Mouse (Mus musculus): ENCODE results near the gene Ifitm6.
"Not testable (repeated sequence)": the region's sequence is repeated elsewhere in the genome, so short reads cannot be mapped to it uniquely, and the experiment has no call there.

The Ifitm6 gene

GRCm38 (mm10) chr7:141008938-141009660, 8.6 kb downstream of the Ifitm6 start:
- DNase-seq (ENCODE audit: low read depth, low spot score) = no peak

DNA sequence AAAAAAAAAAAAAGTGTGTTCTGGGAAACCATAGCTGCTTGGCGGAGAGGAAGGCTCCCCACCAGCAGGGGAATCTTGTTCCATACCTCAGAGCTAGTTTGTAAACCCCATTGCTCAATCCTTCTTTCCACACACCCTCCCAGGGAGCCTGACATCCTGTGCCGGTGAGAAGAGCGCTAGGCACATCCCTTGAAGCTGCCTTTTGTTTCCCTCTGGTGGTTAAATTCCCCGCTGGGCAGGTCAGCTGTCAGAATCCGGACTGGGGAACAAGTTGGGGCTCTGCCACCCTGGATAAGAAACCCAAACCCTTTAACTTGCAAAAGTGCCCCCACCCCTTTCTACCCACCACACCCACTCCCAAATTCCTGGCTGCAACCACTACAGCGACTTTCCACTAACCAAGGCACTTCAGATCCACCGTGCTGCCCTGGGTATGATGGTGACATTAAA, 9.4 kb downstream of the Ifitm6 start:
- no peak for DNase-seq (ENCODE audit: low read depth, low spot score)

DNA sequence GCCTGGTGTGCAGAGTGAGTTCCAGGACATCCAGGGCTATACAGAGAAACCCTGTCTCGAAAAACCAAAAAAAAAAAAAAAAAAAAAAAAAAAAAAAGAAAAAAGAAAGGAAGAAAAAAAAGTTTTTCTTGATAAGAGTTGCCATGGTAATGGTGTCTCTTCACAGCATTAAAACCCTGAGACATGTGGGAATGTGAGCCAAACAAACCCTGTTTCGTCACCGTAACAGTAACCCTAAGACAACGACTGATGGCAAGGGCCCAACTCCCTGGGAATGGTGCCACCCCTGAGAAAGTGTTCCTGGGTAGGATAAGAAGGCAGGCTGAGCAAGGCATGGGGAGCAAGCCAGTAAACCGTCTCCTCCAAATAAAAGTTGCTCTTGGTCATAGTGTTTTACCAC, 10.8 kb downstream of the Ifitm6 start:
- DNase-seq (ENCODE audit: low read depth, low spot score) = no peak

DNA sequence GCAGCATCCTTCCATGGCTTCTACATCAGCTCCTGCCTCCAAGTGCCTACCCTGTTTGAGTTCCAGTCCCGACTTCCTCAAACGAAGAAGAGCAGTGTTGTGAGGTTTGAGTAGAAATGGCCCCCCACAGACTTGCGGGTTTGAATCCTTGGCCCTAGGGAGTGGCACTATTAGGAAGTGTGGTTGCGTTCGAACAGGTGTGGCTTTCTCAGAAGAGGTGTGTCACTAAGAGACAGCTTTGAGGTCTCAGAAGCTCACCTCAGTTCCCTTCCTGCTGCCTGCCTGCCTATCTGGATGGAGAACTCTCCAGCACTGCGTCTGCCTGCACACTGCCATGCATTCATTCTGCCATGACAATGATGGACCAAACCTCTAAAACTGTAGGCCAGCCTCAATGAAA, 11.3 kb downstream of the Ifitm6 start:
- no peak for DNase-seq (ENCODE audit: low read depth, low spot score)

DNA sequence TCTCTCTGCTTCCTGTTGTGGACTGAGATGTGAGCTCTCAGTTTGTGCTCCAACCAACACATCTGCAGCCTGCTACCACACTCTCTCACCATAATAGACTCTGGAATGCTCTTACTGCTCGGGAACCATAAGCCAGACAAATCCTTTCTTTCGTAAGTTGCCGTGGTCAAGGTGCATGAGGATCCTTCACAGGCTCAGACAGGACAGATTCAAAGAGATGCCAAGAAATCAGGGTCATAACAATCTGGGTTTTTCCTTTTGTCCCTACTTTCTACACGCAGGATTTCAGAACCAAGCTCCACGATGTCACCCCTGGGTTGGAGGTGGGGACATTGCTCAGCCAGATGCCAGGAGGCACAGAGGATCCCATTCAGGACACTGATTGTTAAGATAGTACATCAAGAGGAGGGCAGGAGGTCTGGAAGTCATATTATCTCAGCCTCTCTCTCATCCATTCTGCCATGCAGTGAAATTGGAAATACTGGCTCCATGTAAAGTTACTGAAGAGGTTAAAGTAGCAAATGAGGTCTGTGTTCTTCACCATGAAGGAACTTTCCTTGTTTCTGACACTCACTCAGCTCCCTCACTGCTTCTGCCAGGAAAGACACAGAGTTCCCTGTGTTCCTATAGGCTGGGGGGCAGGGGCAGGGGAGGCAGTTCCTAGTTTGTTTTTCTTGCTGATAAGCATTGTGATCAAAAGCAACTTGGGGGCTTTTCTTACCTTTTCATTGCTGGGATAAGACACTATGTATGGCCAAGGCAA, 14.3 kb downstream of the Ifitm6 start:
- no peak for DNase-seq (ENCODE audit: low read depth, low spot score)

DNA sequence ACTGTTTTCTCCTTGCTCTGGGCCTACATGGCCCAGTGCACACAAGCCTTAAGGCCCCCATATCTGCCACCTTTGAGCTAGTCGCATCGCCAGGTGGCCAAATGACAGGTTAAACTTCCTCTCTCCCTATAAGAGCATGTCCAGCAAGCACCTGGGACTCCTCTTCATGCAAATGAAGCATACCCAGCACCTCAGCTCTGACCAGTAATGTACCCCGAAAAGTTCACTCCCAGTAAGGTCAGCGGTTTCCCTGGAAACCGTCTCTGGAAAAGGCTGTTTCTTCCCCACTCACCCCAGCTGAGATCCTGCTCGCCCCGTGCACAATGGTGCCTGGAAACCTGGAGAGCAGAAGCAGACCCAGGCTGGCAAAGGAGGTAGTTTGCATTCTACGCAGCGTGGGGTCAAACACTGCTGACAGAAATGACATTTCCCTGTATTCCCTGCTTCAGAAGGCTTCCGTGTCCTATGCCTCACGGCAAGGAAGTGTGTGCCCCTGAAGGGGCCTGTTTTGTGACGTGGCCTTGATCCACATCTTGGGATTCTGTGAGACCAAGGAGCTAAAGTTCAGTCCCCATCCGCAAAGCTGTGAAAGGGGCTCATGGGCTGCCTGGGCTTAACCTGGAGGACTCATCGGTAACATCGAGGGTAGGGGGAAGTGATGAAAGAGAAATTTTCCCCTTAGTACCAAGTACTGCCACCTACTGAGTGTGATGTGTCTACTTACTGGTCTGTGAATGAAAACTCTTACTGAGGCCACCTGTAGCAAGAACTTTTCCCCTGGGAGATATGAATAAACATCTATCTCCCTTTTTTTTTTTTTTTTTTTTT, 16.6 kb downstream of the Ifitm6 start:
- no peak for DNase-seq (ENCODE audit: low read depth, low spot score)

DNA sequence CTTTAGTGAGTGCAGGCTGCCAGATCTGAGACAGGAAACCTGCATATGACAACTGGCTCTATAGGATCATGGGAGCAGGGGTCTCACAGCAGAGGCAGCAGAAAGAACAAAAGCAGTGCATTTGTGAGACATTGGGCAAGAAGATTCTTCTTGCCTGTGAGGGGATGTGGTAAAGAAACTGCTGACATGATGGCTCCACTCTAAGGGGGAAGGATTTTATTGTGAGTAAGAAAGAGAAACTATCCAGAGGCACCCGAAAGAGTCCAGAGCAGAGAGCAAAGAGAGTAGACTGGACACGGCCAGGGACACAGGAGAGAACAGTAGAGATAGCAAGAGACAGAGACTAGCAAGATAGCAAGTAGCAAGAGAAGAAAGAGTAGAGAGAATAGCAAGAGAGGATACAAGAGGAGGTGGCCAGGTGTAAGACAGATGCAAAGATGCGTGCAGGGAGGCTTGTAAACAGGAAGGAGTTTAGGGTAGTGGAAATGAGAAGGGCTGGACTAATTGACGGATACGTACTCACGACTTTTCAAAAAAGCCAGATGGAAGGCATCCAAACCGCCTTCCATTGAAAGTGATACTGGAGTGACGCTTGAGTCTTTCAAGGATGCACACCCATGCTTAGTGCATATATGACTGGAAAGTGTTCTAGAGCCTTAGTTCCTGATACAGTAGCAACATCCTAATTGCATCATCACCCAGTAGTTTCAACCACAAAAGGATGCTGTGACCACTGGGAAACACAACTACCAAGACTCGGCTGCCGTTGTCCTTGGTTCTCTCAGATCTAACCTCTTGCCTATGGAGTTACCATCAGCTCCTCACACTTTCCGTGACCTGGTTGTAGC, 18.6 kb downstream of the Ifitm6 start:
- DNase-seq (ENCODE audit: low read depth, low spot score) = no peak

- DNase-seq (ENCODE audit: low read depth, low spot score) = no peak
These were observed 19.9 kb downstream of the Ifitm6 start for GRCm38 (mm10) chr7:140997817-140998216.

- no peak for DNase-seq (ENCODE audit: low read depth, low spot score)
These were observed 26.5 kb downstream of the Ifitm6 start for GRCm38 (mm10) chr7:140991117-140991689.

GRCm38 (mm10) chr7:140990622-140991021, 27.1 kb downstream of the Ifitm6 start:
- no peak for DNase-seq (ENCODE audit: low read depth, low spot score)

GRCm38 (mm10) chr7:140990185-140990584, 27.5 kb downstream of the Ifitm6 start:
- no peak for DNase-seq (ENCODE audit: low read depth, low spot score)

GRCm38 (mm10) chr7:140989022-140989421, 28.7 kb downstream of the Ifitm6 start:
- no peak for DNase-seq (ENCODE audit: low read depth, low spot score)

- no peak for DNase-seq (ENCODE audit: low read depth, low spot score)
These were observed 30.3 kb downstream of the Ifitm6 start for GRCm38 (mm10) chr7:140987182-140988138.

GRCm38 (mm10) chr7:140982971-140983370, 34.8 kb downstream of the Ifitm6 start:
- DNase-seq (ENCODE audit: low read depth, low spot score) = no peak

DNA sequence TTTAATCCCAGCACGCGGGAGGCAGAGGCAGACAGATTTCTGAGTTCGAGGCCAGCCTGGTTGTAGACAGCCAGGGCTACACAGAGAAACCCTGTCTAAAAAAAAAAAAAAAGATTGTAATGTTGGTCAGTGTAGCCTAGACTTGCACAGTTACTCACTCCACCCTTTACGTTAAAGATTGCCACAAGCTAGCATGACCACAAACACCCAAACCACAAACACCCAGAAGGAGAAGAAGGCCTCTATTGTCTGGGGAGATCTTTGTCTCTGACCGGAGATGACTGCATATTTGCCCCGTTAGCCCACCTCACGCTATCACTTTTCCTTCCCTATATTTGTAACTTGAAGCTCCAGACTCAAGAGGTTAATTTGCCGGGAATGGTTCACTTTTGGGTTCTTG, 36.0 kb downstream of the Ifitm6 start:
- no peak for DNase-seq (ENCODE audit: low read depth, low spot score)

- DNase-seq (ENCODE audit: low read depth, low spot score) = not testable (repeated sequence)
These were observed 41.0 kb downstream of the Ifitm6 start for GRCm38 (mm10) chr7:140976720-140977119.

DNA sequence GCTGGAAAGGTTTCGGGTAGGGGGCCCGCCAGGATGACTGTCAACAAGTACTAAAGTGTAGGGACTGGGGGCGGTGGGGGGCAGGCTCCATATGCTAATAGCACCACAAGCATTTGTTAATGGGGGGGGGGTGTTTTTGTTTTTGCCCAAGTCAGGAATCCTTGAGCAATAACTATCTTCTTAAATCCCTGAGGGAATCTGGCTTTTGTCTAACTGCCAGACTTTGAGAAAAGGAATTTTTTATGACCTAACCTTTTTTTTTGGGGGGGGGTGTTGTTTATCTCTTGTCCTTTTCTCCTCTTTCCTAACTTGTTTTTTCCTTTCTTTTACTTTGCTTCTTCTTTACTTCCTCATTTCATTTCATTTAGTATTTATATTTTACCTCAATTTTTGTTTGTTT, 42.3 kb downstream of the Ifitm6 start:
- no peak for DNase-seq (ENCODE audit: low read depth, low spot score)

DNA sequence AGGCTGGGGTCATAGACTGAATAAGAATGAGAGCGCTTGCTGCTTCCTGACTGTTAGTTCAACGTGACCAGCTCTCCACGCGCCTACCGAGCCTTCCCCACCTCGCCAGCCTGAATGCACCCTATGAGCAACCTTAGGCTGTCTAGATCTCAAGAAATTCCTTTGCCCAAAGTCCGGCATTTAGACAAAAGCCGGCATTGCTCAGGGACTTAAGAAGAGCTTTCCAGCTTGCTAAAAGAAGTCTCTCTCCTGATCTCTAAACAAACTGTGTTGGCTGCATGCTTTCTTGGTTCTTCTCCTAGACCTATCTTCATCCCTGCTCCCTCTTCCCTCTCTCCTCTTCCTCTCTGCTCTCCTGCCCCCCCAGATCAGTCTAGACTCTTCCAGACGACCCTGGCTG, 42.8 kb downstream of the Ifitm6 start:
- DNase-seq (ENCODE audit: low read depth, low spot score) = no peak

GRCm38 (mm10) chr7:140973396-140974165, 44.1 kb downstream of the Ifitm6 start:
- DNase-seq (ENCODE audit: low read depth, low spot score) = no peak
